Mouse (Mus musculus): Measurements from ENCODE around the gene Rbm45. TPM values are rescaled to one million over a fixed set of nuclear protein-coding genes. Genes with fewer than 3 reads are reported as not detected.

Gene Rbm45
- polyA plus RNA-seq, 1 experiment: 42.2 TPM

DNA sequence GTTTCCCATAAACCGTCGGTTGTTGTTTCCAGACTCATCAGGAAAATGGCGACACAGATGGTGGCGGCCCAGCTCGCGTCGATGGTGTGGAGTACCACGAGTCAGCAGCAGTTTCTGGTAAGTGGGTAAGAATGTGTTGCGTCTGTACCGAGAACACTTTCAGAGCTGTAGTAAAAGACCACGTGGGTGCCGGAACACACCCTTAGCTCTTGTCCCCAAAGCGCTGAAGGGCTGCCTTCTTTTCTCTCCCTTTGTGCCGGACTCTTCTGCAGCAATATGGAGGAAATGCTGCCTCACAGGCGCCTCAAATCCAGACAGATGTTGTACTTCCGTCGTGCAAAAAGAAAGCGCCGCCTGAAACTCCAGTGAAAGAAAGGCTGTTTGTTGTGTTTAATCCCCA, 8.9 kb downstream of the Rbm45 start:
- H3K27ac ChIP-seq (ENCODE audit: insufficient read depth, low read length): no peak overlapping the region
- H3K4me1 ChIP-seq (ENCODE audit: control insufficient read depth, insufficient read depth, low read length): no peaks in the 10 kb centered on the region
- no peak for TF ChIP-seq POLR2A (IDR thresholded peaks at IDR 0.05; ENCODE audit: low read depth, low read length)
- TF ChIP-seq CTCF (IDR thresholded peaks at IDR 0.05; ENCODE audit: borderline replicate concordance, insufficient read depth, low read length): no peak
- no peak overlapping the region for H3K4me3 ChIP-seq (ENCODE audit: insufficient read depth, low read length)

DNA sequence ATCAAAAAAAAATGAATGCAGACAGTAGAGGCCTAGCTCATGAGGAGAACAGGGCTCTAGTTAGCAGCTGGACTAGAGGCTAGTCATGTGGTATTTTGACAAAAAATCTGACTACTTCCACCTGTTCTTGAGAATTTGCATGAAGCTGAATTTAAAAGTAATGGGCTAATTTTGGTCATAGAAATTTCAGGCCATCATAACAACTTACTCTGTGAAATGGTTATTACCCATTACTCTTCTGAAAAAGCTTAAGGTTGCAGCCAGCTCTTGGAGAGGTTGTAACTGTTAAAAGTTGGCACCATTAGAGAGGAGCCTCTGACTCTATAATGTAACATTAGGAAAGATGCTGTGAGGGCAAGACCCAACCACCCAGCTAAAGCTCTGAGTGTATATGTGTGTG, 16.7 kb downstream of the Rbm45 start:
- H3K27ac ChIP-seq (ENCODE audit: insufficient read depth, low read length): no peak overlapping the region
- H3K4me3 ChIP-seq (ENCODE audit: insufficient read depth, low read length): no peak overlapping the region
- TF ChIP-seq CTCF (IDR thresholded peaks at IDR 0.05; ENCODE audit: borderline replicate concordance, insufficient read depth, low read length): no peak
- TF ChIP-seq POLR2A (IDR thresholded peaks at IDR 0.05; ENCODE audit: low read depth, low read length): no peak
- no peaks in the 10 kb centered on the region for H3K4me1 ChIP-seq (ENCODE audit: control insufficient read depth, insufficient read depth, low read length)

DNA sequence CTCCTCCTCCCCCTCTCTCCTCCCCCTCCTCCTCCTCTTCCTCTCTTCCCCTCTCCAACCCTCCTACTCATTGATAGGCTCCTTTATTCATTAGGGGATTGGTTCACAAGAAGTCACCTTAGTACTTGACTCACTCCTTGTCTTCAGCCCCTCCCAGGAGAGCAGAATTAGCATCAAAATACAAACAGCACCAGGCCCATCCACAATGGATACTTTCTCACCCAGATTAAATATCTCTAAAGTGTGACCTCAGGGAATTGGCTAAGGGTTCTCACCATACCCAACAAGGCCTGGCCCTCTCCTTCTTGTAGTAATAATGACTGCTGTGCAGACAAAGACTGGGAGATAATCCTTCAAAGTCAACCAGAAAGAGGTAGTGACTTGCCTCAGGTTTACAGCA, 30.4 kb downstream of the Rbm45 start:
- Histone ChIP-seq H3K4me3 (ENCODE audit: insufficient read depth, low read length) (no peak overlapping the region), H3K27ac (ENCODE audit: insufficient read depth, low read length) (no peak overlapping the region), H3K4me1 (ENCODE audit: control insufficient read depth, insufficient read depth, low read length) (no peaks in the 10 kb centered on the region)
- TF ChIP-seq POLR2A (IDR thresholded peaks at IDR 0.05; ENCODE audit: low read depth, low read length) (no peak), CTCF (IDR thresholded peaks at IDR 0.05; ENCODE audit: borderline replicate concordance, insufficient read depth, low read length) (no peak)

DNA sequence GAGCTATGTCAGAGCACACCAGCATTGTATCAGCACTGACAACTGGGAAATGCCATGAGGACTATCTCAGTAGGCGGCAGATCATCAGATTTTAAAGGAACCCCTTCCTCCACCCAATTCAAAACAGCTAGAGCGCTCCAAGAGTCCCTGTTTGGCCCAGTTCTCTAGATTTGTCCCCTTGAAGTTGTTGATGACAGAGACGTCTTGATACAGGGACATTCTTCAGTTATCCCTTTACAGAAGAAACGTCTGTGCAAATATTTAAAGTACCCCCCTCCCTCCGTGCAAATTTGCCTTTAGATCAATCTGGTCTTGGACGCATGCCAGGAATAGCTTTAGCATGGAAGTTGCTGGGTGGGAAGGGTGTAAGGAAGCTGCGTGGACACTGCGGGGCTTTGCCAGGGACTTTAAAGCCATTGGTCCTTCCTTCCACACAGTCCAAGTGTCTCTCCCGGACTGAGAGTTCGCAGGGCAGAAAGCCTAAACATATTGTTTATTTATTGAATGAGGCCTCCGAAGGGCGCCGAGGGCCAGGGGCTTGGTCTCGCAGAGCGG, 35.9 kb downstream of the Rbm45 start:
- Histone ChIP-seq H3K27ac (ENCODE audit: insufficient read depth, low read length) (no peak overlapping the region), H3K4me3 (ENCODE audit: insufficient read depth, low read length) (peak overlapping the region; percentile 84), H3K4me1 (ENCODE audit: control insufficient read depth, insufficient read depth, low read length) (no peaks in the 10 kb centered on the region)
- TF ChIP-seq CTCF (IDR thresholded peaks at IDR 0.05; ENCODE audit: borderline replicate concordance, insufficient read depth, low read length) (no peak), POLR2A (IDR thresholded peaks at IDR 0.05; ENCODE audit: low read depth, low read length) (no peak)

DNA sequence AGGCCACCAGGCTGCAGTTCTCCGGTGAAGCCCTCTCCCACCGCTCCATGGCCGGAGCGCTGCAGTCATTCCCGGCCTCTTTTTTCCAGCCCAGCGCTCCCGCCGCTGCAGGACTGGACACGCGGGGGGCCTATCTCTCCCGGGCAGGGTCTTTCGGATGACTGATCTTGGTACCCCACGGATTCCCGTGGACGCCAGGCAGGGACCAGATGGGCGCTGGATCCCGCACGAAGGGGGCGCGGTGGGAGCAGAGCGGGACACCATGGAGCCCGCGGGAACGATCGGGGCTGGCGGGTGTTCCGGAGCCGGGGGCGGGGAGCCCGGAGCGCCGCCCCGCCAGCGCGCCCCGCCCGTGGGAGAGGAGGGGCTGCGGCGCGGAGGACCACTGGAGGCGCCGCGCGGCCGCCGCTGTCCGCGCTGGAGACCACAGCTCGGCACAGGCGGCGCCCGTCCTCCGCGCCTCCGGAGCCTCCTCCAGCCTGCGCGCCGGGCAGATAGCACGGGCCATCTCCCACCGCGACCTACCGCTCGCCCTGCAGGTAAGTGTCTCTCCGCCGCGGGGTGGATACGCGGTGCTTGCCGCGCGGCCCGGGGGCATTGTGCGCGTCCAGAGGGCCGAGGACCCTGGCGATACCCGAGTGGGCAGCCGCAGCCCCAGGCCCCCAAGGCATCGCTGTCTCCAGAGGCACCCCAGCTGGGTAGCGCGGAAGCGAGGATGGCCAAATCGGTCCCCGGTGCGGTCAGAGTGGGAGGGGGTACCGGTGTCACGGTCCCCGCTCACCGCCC, 36.6 kb downstream of the Rbm45 start, which contains the start of gene Osbpl6:
Osbpl6 (plus strand) TSS at position 358 of the 786 bp plus-strand sequence.
- Histone ChIP-seq H3K27ac (ENCODE audit: insufficient read depth, low read length) (no peak within 1 kb of the TSS), H3K4me3 (ENCODE audit: insufficient read depth, low read length) (peak within 1 kb of the TSS; percentile 84), H3K4me1 (ENCODE audit: control insufficient read depth, insufficient read depth, low read length) (no peaks in the 10 kb centered on the region)
- TF ChIP-seq POLR2A (IDR thresholded peaks at IDR 0.05; ENCODE audit: low read depth, low read length) (peak; percentile 80), CTCF (IDR thresholded peaks at IDR 0.05; ENCODE audit: borderline replicate concordance, insufficient read depth, low read length) (no peak)

DNA sequence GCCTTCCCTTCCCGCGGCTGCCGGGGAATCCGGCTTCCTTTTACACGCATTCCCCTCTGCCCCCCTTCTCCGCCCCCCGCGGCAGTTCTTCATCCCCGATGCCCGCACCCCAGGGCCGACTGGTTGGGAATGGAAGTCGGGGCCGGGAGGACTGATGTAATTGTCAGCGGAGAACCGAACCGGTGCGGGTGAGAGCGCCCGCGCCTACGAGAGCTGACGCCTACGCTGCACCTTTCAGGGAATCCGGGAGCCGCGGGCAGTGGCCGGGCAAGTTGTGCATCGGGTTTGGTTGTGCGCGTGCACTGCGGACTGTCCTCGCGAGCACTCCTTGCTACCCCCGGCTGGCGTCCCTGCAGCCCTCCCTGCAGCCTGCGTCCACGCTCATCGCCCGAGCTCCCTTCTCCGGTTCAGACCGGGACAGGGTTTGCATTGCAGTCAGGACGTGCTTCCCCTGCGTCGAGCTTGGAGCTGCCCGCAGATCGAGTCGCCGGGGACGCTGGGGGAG, 37.2 kb downstream of the Rbm45 start:
- no peak for TF ChIP-seq CTCF (IDR thresholded peaks at IDR 0.05; ENCODE audit: borderline replicate concordance, insufficient read depth, low read length)
- no peak for TF ChIP-seq POLR2A (IDR thresholded peaks at IDR 0.05; ENCODE audit: low read depth, low read length)
- H3K4me1 ChIP-seq (ENCODE audit: control insufficient read depth, insufficient read depth, low read length): no peaks in the 10 kb centered on the region
- peak overlapping the region; percentile 84 for H3K4me3 ChIP-seq (ENCODE audit: insufficient read depth, low read length)
- no peak overlapping the region for H3K27ac ChIP-seq (ENCODE audit: insufficient read depth, low read length)

DNA sequence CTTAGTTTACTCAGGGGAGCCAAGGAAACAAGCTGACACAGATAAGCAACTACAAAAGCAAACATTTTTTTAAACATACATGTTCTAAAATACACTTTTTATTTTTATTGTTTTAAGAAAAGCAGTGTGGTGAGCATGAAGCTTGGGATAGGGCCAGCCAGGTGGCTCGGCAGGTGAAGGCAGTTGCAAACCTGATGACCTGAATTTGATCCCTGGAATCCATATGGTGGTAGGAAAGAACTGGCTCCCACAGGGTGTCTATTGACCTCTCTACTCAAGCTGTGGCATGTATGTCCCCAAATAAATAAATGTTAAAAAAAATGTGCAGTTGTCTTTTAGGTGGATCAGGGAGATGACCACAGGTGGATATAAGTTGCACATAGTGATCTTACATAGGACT, 39.7 kb downstream of the Rbm45 start:
- Histone ChIP-seq H3K4me3 (ENCODE audit: insufficient read depth, low read length) (no peak overlapping the region), H3K4me1 (ENCODE audit: control insufficient read depth, insufficient read depth, low read length) (no peaks in the 10 kb centered on the region), H3K27ac (ENCODE audit: insufficient read depth, low read length) (no peak overlapping the region)
- no peak for TF ChIP-seq POLR2A (IDR thresholded peaks at IDR 0.05; ENCODE audit: low read depth, low read length)
- TF ChIP-seq CTCF (IDR thresholded peaks at IDR 0.05; ENCODE audit: borderline replicate concordance, insufficient read depth, low read length): no peak

DNA sequence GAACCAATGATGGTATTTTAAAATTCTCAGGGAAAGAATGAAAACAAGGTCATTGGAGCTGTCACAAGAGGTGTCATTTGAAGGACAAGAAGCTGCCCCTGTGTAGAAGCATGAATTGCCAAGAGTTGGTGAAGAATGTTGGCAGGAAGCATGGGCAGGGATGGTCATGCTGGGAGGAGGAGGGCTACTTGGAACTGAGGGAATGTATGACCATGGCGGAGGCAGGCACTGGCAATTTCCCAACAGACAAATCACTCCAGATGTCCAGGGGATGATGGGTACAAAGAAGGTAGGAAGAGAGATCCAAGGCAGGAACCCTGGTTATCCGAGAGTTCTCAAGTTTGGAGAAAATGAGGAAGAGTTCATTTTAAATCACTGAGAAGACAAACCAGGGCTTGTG, 40.2 kb downstream of the Rbm45 start:
- Histone ChIP-seq H3K4me1 (ENCODE audit: control insufficient read depth, insufficient read depth, low read length) (no peaks in the 10 kb centered on the region), H3K4me3 (ENCODE audit: insufficient read depth, low read length) (no peak overlapping the region), H3K27ac (ENCODE audit: insufficient read depth, low read length) (no peak overlapping the region)
- TF ChIP-seq CTCF (IDR thresholded peaks at IDR 0.05; ENCODE audit: borderline replicate concordance, insufficient read depth, low read length) (no peak), POLR2A (IDR thresholded peaks at IDR 0.05; ENCODE audit: low read depth, low read length) (no peak)

DNA sequence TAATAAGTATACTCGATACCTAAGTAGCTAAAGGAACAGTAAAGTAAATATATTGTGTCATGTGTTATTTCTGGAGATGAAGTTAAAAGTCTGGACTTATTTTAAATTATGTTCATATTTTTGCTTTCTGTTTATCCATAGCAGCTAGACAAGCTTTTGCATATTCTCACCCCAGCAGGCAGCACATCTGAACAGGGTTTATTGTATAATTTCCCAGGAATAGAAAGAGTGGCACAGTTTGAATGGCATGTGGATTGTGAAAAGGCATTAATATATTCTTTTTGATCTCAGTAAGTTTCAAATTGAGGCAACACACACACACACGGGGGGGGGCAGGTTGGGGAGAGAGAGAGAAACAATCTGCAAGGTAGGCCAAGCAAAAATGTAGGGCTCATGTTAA, 43.1 kb downstream of the Rbm45 start:
- Histone ChIP-seq H3K27ac (ENCODE audit: insufficient read depth, low read length) (no peak overlapping the region), H3K4me3 (ENCODE audit: insufficient read depth, low read length) (no peak overlapping the region), H3K4me1 (ENCODE audit: control insufficient read depth, insufficient read depth, low read length) (no peaks in the 10 kb centered on the region)
- no peak for TF ChIP-seq CTCF (IDR thresholded peaks at IDR 0.05; ENCODE audit: borderline replicate concordance, insufficient read depth, low read length)
- no peak for TF ChIP-seq POLR2A (IDR thresholded peaks at IDR 0.05; ENCODE audit: low read depth, low read length)
